Mouse (Mus musculus): ENCODE results near the gene Ptprd. TPM values are rescaled to one million over a fixed set of nuclear protein-coding genes. Genes with fewer than 3 reads are reported as not detected.

Ptprd gene
- 18.6 and 22.8 TPM in 2 replicates for polyA plus RNA-seq (2014; fragmentation: Nextera tagmentation; extraction: Ambion mirVana)

DNA sequence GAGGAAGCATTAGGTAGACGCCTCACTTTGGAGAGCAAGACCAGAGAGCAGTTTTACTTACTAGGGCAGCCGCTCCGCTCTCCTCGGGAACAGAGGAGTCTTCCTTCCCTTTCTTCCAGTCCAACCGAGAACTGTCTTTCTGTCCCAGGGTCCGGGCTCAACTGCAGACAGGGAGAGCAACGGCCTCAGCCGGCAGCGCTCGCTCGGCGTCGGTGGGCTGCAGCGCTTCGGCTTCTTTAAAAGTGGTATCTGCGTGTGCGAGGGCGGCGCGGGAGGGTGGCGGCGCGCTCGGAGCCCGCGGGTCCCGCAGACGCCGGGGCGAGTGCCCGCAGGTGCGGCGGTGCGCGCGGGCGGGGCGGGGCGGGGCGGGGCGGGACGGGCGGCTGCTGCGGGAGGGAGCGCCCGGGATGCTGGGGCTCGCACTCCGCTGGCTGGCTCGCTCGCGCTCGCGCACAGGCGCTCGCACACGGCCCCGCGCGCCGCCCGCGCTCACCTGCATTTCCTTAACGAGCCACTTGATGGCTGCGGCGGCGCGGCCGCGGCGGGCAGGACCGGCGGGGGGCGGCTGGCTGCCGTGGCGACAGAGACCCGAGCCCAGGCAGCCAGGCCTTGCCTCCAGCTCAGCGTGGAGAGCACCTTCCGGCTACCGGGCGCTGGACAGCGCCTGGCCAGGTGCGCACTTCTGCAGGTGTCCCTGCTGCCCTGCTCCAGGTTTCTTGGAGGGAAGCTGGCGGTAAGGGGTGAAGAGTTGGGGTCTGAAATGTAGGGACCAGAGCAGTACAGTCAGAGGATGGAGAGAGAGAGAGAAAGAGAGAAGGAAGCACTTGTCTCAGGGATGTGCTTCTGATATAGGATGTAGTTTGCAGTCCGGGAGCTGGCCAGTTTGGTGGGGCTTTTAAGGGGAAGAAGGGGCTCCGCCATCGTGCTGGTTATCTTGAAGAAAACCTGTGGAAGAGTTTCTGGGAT lies at the start of gene Ptprd:
Gene Ptprd (minus strand): TSS at position 433 of the 966 bp plus-strand sequence.
- under 1% methylated on average over 55 of the region's 86 CpGs for WGBS
- Histone ChIP-seq H3K4me3 (ENCODE audit: low read depth, low read length) (peak within 1 kb of the TSS; percentile 63), H3K27me3 (ENCODE audit: control insufficient read depth, insufficient read depth, low read length) (peaks cover 9% of the 10 kb centered on the region), H3K36me3 (ENCODE audit: control insufficient read depth, insufficient read depth, low read length) (no peaks in the 10 kb centered on the region), H3K4me2 (peak within 1 kb of the TSS; percentile 64), H3K4me1 (ENCODE audit: control insufficient read depth, insufficient read depth, low read length) (peaks cover 2% of the 10 kb centered on the region; the same call in 1 of the 2 replicates), H3K9ac (ENCODE audit: low read length) (peak within 1 kb of the TSS; percentile 63), H3K9me3 (ENCODE audit: control insufficient read depth, low read length) (no peaks in the 10 kb centered on the region), H3K27ac (ENCODE audit: low read depth, low read length) (no peak within 1 kb of the TSS)
- DNase-seq (ENCODE audit: low spot score, missing footprints) = peak; percentile 93
- peak; percentile 95 for ATAC-seq (ENCODE audit: low FRiP score)

- DNase-seq (ENCODE audit: low spot score, missing footprints) (no peak), ATAC-seq (ENCODE audit: low FRiP score) (no peak)
- H3K4me3 ChIP-seq (ENCODE audit: low read depth, low read length) = no peak overlapping the region
- no peak overlapping the region for H3K27ac ChIP-seq (ENCODE audit: low read depth, low read length)
- H3K4me1 ChIP-seq (ENCODE audit: control insufficient read depth, insufficient read depth, low read length) = no peaks in the 10 kb centered on the region
- H3K36me3 ChIP-seq (ENCODE audit: control insufficient read depth, insufficient read depth, low read length) = no peaks in the 10 kb centered on the region
- H3K27me3 ChIP-seq (ENCODE audit: control insufficient read depth, insufficient read depth, low read length) = no peaks in the 10 kb centered on the region
- no peak overlapping the region for H3K9ac ChIP-seq (ENCODE audit: low read length)
- 77% methylated on average over 2 of the region's 2 CpGs for WGBS
- H3K9me3 ChIP-seq (ENCODE audit: control insufficient read depth, low read length) = no peaks in the 10 kb centered on the region
- H3K4me2 ChIP-seq = no peak overlapping the region
Observed at GRCm38 (mm10) chr4:78235820-78236219, 24.1 kb upstream of the Ptprd start.

DNA sequence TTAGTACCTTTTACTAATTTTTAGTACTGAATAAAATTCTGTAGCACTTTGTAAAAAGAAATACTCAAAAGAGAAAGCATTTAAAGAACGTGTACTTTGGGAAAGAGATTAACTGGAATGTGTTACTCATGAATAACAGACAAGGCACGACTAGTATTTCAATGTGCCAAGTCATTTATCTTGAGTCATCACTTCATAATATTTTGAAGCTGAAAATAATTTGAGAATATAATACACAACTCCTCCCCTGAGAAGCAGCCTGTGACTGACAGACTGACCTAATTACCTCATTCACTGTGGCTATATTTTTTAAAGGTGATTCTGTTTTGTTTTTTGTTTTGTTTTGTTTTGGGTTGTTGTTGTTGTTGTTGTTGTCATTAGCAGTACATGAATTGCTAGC lies 23.6 kb upstream of the Ptprd start:
- Histone ChIP-seq H3K36me3 (ENCODE audit: control insufficient read depth, insufficient read depth, low read length) (no peaks in the 10 kb centered on the region), H3K27ac (ENCODE audit: low read depth, low read length) (no peak overlapping the region), H3K4me1 (ENCODE audit: control insufficient read depth, insufficient read depth, low read length) (no peaks in the 10 kb centered on the region), H3K27me3 (ENCODE audit: control insufficient read depth, insufficient read depth, low read length) (no peaks in the 10 kb centered on the region), H3K9me3 (ENCODE audit: control insufficient read depth, low read length) (no peaks in the 10 kb centered on the region), H3K4me3 (ENCODE audit: low read depth, low read length) (no peak overlapping the region), H3K4me2 (no peak overlapping the region), H3K9ac (ENCODE audit: low read length) (no peak overlapping the region)
- no peak for DNase-seq (ENCODE audit: low spot score, missing footprints)
- WGBS = 77% methylated on average over 2 of the region's 2 CpGs
- no peak for ATAC-seq (ENCODE audit: low FRiP score)

DNA sequence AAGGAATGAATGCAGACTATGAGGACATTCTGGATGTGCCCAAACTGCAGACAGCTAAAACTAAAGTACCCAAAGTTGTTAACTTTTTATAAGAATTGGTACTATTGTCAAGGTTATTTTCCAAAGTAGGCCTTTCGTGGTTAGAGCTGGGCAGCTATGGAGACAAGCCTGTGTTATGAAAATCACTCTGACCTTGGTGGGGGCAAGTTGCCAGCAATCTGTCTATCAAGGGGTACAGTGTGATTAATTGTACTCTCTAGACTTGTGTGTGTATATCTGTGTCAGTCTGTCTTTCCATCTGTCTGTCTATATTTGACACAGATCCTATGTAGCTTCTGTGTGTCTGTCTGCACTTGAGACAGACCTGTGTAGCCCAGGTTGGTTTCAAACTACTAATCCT lies 22.9 kb upstream of the Ptprd start:
- Histone ChIP-seq H3K36me3 (ENCODE audit: control insufficient read depth, insufficient read depth, low read length) (no peaks in the 10 kb centered on the region), H3K4me1 (ENCODE audit: control insufficient read depth, insufficient read depth, low read length) (no peaks in the 10 kb centered on the region), H3K27me3 (ENCODE audit: control insufficient read depth, insufficient read depth, low read length) (no peaks in the 10 kb centered on the region), H3K9me3 (ENCODE audit: control insufficient read depth, low read length) (no peaks in the 10 kb centered on the region), H3K4me2 (no peak overlapping the region), H3K9ac (ENCODE audit: low read length) (no peak overlapping the region), H3K4me3 (ENCODE audit: low read depth, low read length) (no peak overlapping the region), H3K27ac (ENCODE audit: low read depth, low read length) (no peak overlapping the region)
- DNase-seq (ENCODE audit: low spot score, missing footprints) (no peak), ATAC-seq (ENCODE audit: low FRiP score) (no peak)
- whole genome bisulfite sequencing = 83% methylated on average over 1 of the region's 1 CpGs

- no peak overlapping the region for H3K4me3 ChIP-seq (ENCODE audit: low read depth, low read length)
- 61% methylated on average over 4 of the region's 4 CpGs for WGBS
- peaks cover 9% of the 10 kb centered on the region for H3K27me3 ChIP-seq (ENCODE audit: control insufficient read depth, insufficient read depth, low read length)
- no peaks in the 10 kb centered on the region for H3K9me3 ChIP-seq (ENCODE audit: control insufficient read depth, low read length)
- H3K9ac ChIP-seq (ENCODE audit: low read length) = no peak overlapping the region
- ATAC-seq (ENCODE audit: low FRiP score) = no peak
- DNase-seq (ENCODE audit: low spot score, missing footprints) = no peak
- no peak overlapping the region for H3K4me2 ChIP-seq
- no peak overlapping the region for H3K27ac ChIP-seq (ENCODE audit: low read depth, low read length)
- peaks cover 2% of the 10 kb centered on the region; the same call in 1 of the 2 replicates for H3K4me1 ChIP-seq (ENCODE audit: control insufficient read depth, insufficient read depth, low read length)
- no peaks in the 10 kb centered on the region for H3K36me3 ChIP-seq (ENCODE audit: control insufficient read depth, insufficient read depth, low read length)
Observed at GRCm38 (mm10) chr4:78213949-78214348, 2.2 kb upstream of the Ptprd start.

DNA sequence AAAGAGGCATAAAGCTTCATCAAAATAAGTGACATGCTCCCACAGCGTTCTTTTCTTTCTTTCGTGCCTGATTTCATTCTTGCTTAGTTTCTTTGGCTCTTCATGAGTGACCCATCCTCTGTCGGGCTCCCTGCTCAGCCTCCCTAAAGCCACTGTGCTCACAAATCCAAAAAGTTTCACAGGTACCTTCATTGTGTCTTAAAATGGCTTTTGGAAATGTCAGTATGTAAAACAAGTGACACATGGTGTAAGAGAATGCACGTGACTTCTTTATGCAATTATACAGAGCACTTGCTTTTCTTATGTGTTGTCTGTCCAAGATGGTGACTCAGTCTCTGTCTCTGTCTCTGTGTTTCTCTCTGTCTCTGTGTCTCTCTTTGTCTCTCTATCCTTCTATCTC lies 1.2 kb upstream of the Ptprd start:
- H3K27me3 ChIP-seq (ENCODE audit: control insufficient read depth, insufficient read depth, low read length) = peaks cover 9% of the 10 kb centered on the region
- ATAC-seq (ENCODE audit: low FRiP score) (no peak), DNase-seq (ENCODE audit: low spot score, missing footprints) (no peak)
- H3K4me2 ChIP-seq = no peak overlapping the region
- no peak overlapping the region for H3K9ac ChIP-seq (ENCODE audit: low read length)
- 68% methylated on average over 4 of the region's 4 CpGs for WGBS
- no peaks in the 10 kb centered on the region for H3K36me3 ChIP-seq (ENCODE audit: control insufficient read depth, insufficient read depth, low read length)
- peaks cover 2% of the 10 kb centered on the region; the same call in 1 of the 2 replicates for H3K4me1 ChIP-seq (ENCODE audit: control insufficient read depth, insufficient read depth, low read length)
- no peaks in the 10 kb centered on the region for H3K9me3 ChIP-seq (ENCODE audit: control insufficient read depth, low read length)
- H3K27ac ChIP-seq (ENCODE audit: low read depth, low read length) = no peak overlapping the region
- H3K4me3 ChIP-seq (ENCODE audit: low read depth, low read length) = no peak overlapping the region

DNA sequence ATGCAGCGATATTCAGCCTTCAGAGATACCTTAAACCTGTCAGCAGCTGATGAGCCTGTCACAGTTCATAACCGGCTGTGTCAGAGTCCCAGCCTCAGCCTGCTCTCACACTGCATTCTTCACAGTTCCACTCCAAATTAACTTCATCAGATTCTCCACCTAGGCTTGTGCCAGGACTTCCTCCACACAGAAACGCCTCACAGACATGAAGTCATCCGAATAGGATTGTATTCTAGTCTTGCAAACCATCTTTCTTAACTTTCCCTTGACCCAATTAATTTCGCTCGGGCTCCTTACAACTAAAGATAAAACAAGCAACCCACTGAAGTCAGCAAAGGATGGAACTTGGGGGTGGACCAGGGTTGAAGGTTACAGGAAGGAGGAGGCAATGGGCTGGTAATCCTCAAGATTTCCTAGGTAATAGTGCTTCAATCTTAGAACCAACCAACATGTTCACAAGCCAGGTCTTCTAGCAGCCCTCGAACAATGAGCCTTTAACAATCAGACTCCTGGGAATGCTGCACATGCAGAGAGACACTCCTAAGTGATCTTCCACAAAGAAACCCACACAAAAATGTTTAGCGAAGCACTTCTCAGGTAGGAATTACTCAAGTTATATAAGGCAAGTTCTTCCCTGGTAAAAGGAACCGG lies 758 bp downstream of the Ptprd start:
- ATAC-seq (ENCODE audit: low FRiP score) = 0 out of 2 replicates have a peak, but pooled peaks have one; percentile 10
- Histone ChIP-seq H3K27ac (ENCODE audit: low read depth, low read length) (no peak overlapping the region), H3K27me3 (ENCODE audit: control insufficient read depth, insufficient read depth, low read length) (peaks cover 9% of the 10 kb centered on the region), H3K4me2 (peak overlapping the region; percentile 64), H3K9ac (ENCODE audit: low read length) (peak overlapping the region; percentile 63; the same call in 1 of the 2 replicates), H3K9me3 (ENCODE audit: control insufficient read depth, low read length) (no peaks in the 10 kb centered on the region), H3K4me3 (ENCODE audit: low read depth, low read length) (peak overlapping the region; percentile 63), H3K4me1 (ENCODE audit: control insufficient read depth, insufficient read depth, low read length) (peaks cover 2% of the 10 kb centered on the region; the same call in 1 of the 2 replicates), H3K36me3 (ENCODE audit: control insufficient read depth, insufficient read depth, low read length) (no peaks in the 10 kb centered on the region)
- peak; percentile 88 for DNase-seq (ENCODE audit: low spot score, missing footprints)
- WGBS = 27% methylated on average over 9 of the region's 9 CpGs

DNA sequence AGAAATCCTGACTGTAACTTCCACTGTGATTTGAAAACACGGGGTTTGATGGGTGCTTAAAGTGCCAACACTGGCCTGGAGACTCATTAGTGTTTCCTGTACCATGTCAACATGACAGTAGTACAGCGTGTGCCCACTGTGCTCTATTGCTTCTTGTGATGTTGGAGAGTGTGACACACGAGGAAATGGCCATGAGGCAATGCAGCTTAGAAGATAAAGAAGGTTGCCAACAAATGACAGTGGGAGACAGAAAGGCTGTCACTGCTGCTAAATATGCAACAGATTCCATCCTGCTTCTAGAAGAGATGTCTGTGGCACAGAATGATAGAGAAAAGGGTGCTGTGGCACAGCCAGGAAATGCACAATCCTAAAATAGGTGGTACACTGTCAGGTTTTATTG lies 6.7 kb downstream of the Ptprd start:
- DNase-seq (ENCODE audit: low spot score, missing footprints) (no peak), ATAC-seq (ENCODE audit: low FRiP score) (no peak)
- 64% methylated on average over 3 of the region's 3 CpGs for WGBS
- Histone ChIP-seq H3K4me2 (no peak overlapping the region), H3K9me3 (ENCODE audit: control insufficient read depth, low read length) (no peaks in the 10 kb centered on the region), H3K27me3 (ENCODE audit: control insufficient read depth, insufficient read depth, low read length) (no peaks in the 10 kb centered on the region), H3K4me1 (ENCODE audit: control insufficient read depth, insufficient read depth, low read length) (no peaks in the 10 kb centered on the region), H3K36me3 (ENCODE audit: control insufficient read depth, insufficient read depth, low read length) (no peaks in the 10 kb centered on the region), H3K9ac (ENCODE audit: low read length) (no peak overlapping the region), H3K4me3 (ENCODE audit: low read depth, low read length) (no peak overlapping the region), H3K27ac (ENCODE audit: low read depth, low read length) (no peak overlapping the region)

GRCm38 (mm10) chr4:78168447-78168846 lies 43.3 kb downstream of the Ptprd start:
- no peaks in the 10 kb centered on the region for H3K36me3 ChIP-seq (ENCODE audit: control insufficient read depth, insufficient read depth, low read length)
- H3K9ac ChIP-seq (ENCODE audit: low read length) = no peak overlapping the region
- H3K4me3 ChIP-seq (ENCODE audit: low read depth, low read length) = no peak overlapping the region
- no peaks in the 10 kb centered on the region for H3K27me3 ChIP-seq (ENCODE audit: control insufficient read depth, insufficient read depth, low read length)
- H3K4me1 ChIP-seq (ENCODE audit: control insufficient read depth, insufficient read depth, low read length) = no peaks in the 10 kb centered on the region
- no peak for DNase-seq (ENCODE audit: low spot score, missing footprints)
- 86% methylated on average over 1 of the region's 1 CpGs for WGBS
- no peaks in the 10 kb centered on the region for H3K9me3 ChIP-seq (ENCODE audit: control insufficient read depth, low read length)
- no peak overlapping the region for H3K27ac ChIP-seq (ENCODE audit: low read depth, low read length)
- H3K4me2 ChIP-seq = no peak overlapping the region
- ATAC-seq (ENCODE audit: low FRiP score) = no peak

All from midbrain, embryonic 11.5 days (tissue).